Mouse (Mus musculus): Measurements from ENCODE around the gene Gm6268.

Gm6268 gene

DNA sequence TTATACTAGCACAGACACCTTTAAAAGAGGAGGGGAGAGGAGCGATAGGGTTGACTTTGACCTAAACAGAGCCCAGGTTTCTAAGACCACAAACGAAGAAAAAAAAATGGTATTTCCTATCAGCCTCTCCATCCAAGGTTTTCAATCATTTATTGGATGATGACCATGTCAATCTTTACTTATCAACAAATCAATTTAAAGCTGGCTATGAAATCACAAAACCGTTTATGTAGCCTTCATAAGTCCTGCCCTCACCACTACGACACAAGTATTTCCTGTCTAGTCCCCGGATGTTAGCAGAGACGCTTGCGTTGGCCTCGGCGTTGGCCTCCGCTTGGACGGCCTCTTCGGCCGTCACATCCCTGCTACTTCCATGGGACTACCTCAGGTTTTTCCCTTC lies at the start of gene Gm6268:
TSS of gene Gm6268 (plus strand) at position 301 of the 400 bp plus-strand sequence.
- no peak for DNase-seq

DNA sequence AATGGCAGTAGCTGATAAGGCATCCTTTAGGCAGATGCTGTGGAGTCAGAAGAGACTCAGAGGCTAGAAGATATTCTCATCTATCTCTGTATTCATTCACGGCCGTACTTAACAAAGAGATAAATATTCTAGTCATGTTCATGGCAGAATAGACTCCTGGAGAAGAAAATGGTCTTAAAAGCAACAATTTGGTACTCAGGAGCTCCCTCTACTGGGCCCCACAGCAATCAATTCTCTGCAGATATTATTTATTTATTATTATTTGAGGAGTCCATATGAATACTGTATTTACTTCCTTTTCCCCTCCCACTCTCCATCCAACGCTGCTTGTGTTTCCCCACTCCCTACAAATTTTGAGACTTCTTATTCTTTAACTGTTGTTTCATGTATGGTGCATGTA lies 48.6 kb upstream of the Gm6268 start:
- DNase-seq = no peak

DNA sequence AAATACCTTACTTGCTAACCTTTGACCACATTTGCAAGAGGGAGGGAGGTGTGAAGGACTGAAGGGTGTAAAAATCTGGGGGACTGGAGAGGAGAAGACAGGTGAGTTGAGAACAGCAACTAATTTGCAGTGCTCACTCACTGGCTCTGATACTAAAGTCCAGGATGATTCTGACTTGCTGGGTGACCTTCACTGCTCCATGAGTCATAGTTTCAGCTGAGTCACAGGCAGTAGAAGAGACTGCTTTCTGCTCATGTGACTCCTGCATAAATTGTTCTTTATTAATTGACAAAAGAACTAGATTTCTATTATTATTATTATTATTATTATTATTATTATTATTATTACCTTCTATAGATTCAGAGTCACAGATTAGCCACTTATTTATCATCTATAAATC lies 15.7 kb upstream of the Gm6268 start:
- no peak for DNase-seq

DNA sequence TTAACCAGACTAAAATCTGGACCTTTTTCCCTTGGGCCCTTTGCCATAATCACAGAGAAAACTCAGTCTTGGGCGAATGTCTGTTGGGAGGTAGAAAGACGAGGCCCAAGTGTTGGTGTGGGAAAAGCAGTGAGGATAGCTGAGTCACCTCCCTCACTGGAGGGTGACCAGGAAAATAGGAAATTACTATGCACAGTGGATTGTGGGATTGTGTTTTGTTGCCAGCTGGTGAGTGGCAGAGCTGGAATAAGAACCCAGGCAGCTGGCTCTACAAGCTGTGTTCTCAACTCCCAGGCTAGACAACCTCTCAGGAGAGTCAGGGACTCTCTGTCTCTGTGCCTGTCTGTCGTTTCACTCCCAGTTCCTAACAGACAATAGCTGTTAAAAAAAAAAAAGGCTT lies 11.1 kb upstream of the Gm6268 start:
- DNase-seq = no peak

DNA sequence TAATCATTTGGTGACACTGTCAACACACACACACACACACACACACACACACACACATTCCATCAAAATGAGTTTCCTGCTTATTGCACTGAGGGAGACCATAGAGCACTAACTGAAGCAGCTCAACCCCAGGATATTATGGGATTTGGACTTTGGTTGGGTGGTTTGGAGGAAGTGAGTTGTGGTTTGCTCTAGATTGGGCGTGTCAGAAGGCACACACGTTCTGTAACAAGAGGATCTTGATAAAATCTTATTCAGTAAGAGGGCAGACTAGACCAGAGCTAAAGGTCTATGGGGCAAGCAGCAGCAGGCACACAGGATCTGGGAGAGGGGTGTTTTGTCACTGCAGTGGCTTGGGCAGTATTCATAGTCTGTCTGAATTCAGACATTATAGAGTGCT lies 10.6 kb upstream of the Gm6268 start:
- DNase-seq = no peak

DNA sequence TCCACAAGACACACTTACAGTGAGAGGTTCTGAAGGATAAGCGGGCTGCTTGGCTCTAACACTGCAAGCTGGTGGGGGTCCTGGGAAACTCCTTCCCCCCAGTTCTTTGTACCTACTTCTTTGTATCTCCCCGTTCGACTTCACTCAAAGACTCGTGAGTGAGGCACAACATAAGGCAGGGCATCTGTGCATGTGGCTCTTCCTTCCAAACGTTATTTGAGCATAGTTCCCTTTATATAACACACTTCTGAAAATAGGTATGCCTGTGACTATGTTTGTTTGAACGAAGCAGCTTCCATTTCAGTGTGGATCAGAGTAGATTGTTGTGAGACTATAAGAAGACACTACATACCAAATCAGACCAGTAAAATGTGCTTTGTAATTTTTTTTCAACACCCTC lies 8.4 kb upstream of the Gm6268 start:
- DNase-seq = no peak

DNA sequence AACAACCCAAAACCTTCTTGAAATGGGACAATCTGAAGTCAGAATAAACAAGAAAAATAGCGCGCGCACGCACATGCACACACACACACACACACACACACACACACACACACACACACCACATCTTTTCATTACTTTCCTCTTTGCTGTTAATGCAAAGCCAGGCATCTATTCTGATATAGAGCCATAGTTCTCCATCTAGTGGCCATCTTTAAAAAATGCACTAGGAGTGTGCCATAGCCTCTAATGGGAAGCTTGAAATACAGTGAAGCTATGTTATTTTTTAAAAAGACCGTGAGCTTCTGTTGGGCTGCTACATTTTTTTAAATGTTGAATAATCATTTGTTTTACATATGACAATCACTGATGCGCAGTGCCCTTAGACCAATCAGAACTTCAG lies 7.8 kb upstream of the Gm6268 start:
- no peak for DNase-seq

DNA sequence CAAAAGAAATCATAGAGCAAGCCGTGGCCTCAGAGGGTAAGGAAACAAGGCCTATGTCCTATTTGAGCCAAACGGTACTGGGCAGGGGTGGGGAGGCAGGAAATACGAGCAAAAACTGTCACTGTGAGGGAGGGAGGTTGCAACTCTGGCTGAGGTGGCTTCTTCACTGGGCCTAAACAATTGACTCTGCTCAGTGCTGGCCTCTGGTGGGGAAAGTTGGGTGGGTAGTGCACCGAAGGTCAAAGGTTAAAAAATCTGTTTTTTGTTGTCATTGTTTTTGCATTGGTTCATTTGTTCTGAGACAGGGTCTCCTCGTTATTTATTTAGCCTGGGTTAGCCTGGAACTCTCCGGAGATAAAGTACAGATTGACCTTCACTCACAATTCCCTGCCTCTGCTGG lies 1.2 kb downstream of the Gm6268 start:
- DNase-seq = no peak

DNA sequence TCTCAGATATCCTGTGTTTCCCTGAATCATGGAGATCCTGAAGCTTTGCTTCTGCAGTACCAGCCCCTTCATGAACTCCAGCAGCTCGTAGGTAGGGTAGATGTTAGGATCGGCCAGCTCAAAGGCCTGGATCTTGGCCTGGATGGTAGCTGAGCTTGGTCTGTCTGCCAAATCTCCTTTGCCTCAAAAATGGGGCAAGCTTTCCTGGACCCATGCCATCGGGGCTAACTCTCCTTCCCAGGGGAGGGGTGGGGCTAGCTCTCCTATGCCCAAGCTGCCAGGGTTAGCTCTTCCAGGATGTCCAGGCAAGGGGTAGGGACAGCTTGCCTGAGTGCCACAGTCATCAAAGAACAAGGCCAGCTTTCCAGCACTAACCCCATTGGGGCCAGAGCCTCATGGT lies 18.1 kb downstream of the Gm6268 start:
- DNase-seq = no peak

DNA sequence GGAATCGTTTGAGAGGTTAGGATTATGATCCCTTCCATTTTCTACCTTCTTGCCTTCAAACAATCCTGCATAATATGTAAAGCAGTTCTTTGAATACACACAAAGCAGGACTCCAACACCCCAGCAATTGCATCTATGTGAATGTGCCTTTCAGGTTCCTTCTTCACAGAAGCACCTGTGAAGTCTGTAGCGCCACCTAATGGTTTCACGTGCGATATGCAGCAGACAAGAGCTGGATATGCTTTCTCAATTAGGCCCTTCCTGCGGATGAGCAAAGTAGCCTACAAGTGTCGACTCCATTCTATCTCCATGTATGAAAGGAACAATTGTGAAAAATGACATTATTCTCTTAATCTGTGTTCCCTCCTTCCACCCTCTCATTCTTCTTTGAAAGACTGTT lies 33.9 kb downstream of the Gm6268 start:
- no peak for DNase-seq

DNA sequence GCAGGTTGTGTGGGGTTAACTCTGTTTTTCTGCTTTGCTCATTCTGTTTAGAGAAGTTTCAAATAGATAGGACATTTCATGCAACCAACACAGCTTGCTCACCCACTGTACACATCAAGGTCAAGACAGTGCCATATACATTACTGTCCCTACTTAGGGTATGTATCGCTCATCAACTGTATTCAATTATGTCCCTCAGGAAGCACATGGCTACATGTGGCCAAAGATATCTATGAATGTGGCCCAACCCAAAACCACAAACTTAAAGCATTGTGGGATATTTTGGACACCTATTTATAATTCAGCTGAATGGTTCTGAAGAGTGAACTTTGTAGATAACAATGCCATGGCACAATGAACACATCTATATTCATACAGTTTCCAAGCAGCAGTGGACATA lies 36.9 kb downstream of the Gm6268 start:
- no peak for DNase-seq

Data from kidney, adult 18-20 months (tissue).